Mouse (Mus musculus): ENCODE measurements around the gene Sugct. TPM values are rescaled to one million over a fixed set of nuclear protein-coding genes. Genes with fewer than 3 reads are reported as not detected.

The Sugct gene
- total RNA-seq (2015): 1.1 and 1.4 TPM in 2 replicates
- 2.2 and 2.7 TPM in 2 replicates for total RNA-seq (2017)

- ATAC-seq (replicated peaks; ENCODE audit: poor library complexity): peak; percentile 88
Measured at GRCm38 (mm10) chr13:17694911-17695699, at the start of gene Sugct, which contains the start of gene Mplkip. TSS of gene Sugct (minus strand) at chr13:17695553. TSS of gene Mplkip (plus strand) at chr13:17695192.

DNA sequence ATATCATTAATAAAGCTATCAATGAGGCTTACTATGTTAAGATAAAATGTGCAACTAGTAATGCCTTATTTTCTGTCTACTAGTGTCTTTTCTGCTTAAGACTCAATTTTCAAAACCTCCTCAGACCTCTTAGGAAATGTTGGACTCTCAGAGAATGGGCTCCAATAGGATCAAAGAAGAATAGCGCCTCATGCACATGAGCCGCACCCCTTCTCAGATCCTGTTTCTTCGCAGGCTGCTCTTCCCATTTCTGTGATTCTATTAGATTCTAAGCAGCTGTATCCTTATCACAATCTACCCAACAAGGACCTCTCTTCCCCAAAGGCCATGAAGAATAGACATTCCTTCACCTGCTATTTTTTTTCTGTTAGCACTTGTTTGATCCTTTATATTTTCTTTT, 33.4 kb upstream of the Sugct start:
- no peak for ATAC-seq (replicated peaks; ENCODE audit: poor library complexity)

- peak; percentile 76 for ATAC-seq (replicated peaks; ENCODE audit: poor library complexity)
Measured at GRCm38 (mm10) chr13:17727922-17728321, 32.6 kb upstream of the Sugct start.

GRCm38 (mm10) chr13:17717357-17717756, 22.0 kb upstream of the Sugct start:
- ATAC-seq (replicated peaks; ENCODE audit: poor library complexity): no peak

DNA sequence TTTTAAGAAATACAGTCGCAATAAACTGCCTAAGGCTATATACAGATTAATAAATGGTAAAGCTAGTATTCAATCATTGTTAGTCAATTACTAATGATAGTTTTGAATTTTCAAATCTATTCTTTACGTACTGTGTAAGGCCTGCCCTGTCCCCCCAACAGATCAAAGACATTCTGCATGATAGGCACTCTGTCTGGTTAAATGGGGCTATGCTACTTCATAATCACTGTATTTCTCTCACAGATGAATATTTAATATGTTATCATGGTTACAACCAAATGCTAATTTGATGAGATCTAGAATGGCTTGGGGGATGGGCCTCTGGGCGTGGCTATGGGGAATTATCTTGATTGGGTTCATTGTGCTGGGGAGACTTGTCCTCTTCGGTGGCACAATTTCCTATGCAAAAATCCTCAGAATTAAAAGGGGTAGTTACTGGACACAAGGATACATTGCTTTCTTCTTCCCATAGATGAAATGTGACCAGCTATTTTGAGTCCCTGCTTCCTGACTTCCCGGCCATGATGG, 13.5 kb upstream of the Sugct start:
- ATAC-seq (replicated peaks; ENCODE audit: poor library complexity): no peak

- no peak for ATAC-seq (replicated peaks; ENCODE audit: poor library complexity)
Measured at GRCm38 (mm10) chr13:17705188-17705826, 10.0 kb upstream of the Sugct start.

- ATAC-seq (replicated peaks; ENCODE audit: poor library complexity): no peak
Measured at GRCm38 (mm10) chr13:17702311-17702710, 7.0 kb upstream of the Sugct start.

GRCm38 (mm10) chr13:17701322-17701721, 6.0 kb upstream of the Sugct start:
- 0 out of 2 replicates have a peak, but pooled peaks have one; percentile 23 for ATAC-seq (replicated peaks; ENCODE audit: poor library complexity)

DNA sequence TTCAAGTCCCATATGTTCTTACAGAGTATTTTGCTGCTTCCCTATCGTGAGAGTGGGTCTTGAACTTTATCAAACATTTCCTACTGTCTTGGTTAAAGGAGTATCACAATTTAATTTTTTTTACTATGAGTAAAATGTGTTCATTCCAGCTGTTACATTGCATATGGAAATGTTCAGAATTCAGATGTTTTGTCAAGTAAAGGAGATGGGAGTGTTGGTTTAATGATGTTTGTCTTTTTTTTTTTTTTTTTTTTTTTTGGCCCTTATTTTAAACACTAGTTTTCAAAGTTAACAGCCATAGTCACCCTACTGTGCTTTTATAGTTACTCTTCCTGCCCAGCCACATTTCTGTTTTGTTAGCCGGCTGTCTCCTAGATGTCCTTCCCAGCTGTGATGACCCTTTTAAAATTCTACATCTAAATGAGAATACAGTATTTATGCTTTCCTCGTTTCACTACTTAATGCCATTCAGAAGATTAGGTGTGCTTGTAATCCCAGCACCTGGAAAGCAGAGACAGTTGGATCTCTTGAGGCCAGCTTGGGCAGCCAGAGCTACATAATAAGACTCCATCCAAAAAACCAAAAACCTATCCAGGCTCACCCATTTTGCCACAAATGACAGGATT, 4.8 kb upstream of the Sugct start:
- ATAC-seq (replicated peaks; ENCODE audit: poor library complexity): no peak

GRCm38 (mm10) chr13:17695898-17696580, 686 bp upstream of the Sugct start:
- no peak for ATAC-seq (replicated peaks; ENCODE audit: poor library complexity)

GRCm38 (mm10) chr13:17694414-17694813, 939 bp downstream of the Sugct start:
- ATAC-seq (replicated peaks; ENCODE audit: poor library complexity): peak; percentile 17

- no peak for ATAC-seq (replicated peaks; ENCODE audit: poor library complexity)
Measured at GRCm38 (mm10) chr13:17693816-17694215, 1.5 kb downstream of the Sugct start.

DNA sequence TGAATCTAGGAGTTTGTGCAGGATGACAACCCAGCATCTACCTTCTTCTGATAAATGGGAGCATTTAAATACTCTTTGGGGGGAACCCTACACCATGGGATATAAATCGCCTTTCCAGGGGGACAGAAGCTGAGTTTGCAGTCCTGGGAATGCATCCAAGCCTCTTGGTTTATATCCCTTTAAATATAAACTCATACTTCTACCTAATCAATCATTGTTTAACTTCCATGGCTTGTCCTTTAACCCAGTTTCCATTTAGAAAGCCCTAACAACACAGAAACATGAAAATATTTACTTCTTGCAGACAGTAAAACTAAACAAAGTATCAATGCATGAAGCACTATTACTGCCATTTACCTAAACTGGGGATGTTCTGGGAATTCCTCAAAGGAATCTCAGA, 3.9 kb downstream of the Sugct start:
- no peak for ATAC-seq (replicated peaks; ENCODE audit: poor library complexity)

GRCm38 (mm10) chr13:17690686-17691085, 4.7 kb downstream of the Sugct start:
- ATAC-seq (replicated peaks; ENCODE audit: poor library complexity): no peak

DNA sequence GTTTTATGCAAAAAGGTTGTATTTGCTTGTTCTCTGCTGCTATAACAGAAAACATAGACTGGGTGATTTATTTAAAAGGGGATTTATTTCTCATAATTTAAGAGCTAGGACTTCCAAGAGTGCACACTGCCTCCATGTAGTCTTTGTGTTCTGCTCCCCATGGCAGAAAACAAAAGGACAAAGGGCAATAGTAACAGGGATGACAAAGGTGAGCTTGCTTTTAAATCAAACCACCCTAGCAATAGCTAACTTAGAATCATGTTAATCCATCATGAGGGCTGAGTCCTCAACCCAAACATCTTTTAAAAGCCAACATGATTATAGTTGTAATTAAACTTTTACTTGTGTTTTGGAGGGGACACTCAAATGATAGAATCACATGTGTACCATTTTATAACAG, 5.9 kb downstream of the Sugct start:
- no peak for ATAC-seq (replicated peaks; ENCODE audit: poor library complexity)

- no peak for ATAC-seq (replicated peaks; ENCODE audit: poor library complexity)
Measured at GRCm38 (mm10) chr13:17671122-17671521, 24.2 kb downstream of the Sugct start.

DNA sequence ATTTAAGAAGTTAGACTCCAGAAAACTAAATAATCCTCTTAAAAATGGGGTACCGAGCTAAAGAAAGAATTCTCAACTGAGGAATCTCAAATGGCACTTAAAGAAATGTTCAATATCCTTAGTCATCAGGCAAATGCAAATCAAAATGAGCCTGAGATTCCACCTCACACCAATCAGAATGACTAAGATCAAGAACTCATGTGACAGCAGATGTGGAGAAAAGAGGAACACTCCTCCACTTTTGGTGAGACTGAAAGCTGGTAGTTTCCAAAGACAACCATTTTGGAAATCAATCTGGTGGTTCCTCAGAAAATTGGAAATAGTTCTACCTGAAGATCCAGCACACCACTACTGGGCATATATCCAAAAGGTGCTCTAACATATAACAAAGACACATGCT, 28.0 kb downstream of the Sugct start:
- ATAC-seq (replicated peaks; ENCODE audit: poor library complexity): no peak

DNA sequence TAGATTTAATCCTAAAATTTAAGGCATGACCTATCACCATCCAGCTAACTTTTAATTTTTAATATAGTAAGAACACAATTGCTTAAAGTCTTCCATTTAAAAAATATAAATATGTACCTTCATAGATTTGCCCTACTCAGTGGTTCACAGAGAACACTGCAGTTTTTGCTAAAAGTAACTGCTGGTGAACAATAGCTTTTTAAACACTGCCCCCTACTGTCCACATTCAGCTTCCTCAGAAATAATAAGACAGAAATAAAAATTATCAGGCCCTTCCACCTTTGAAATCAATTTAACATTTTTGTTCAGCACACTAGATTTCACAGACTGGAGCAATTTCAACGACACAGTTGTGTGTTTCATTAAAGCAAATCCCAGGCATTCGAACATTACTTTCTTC, 53.1 kb downstream of the Sugct start:
- peak; percentile 80 for ATAC-seq (replicated peaks; ENCODE audit: poor library complexity)

DNA sequence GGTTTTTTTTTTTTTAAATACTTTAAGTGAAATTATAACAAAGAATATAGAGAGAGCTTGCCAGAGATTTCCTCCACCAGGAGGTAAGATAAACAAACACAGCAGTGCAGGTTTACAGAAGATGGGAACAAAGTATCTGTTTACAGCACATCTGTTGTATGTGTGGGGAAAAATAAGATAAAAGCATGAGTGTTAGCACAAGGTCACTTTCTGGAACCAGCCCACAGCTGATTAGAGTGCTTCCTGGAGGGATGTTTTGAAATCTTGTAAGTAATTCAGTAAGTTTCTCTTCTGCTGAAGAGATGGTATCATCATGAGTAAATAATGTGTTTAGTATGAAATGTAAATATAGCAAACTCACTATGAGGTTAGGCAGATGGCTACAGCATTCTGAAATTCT, 57.3 kb downstream of the Sugct start:
- no peak for ATAC-seq (replicated peaks; ENCODE audit: poor library complexity)

DNA sequence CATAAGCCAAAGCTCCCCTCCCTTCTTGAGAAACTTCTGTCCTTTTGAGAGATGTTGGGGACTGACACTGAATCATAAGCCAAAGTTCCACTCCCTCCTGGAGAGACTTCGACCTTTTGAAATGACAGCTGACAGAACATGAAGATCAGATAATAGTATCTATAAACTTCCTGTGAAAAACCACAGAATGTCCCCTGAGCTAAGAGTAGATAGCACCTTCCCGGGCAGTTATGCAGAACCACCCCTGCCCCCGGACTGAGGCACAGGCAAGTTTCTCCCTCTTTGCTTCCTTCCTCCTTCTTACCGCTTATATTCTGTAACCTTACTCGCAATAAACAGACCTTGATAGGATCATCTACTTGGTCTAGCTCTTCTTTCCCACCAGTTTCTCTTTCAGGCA, 68.2 kb downstream of the Sugct start:
- no peak for ATAC-seq (replicated peaks; ENCODE audit: poor library complexity)

- ATAC-seq (replicated peaks; ENCODE audit: poor library complexity): no peak
Measured at GRCm38 (mm10) chr13:17624976-17625375, 70.4 kb downstream of the Sugct start.

Data from megakaryocyte progenitor cell, adult 5-6 weeks (primary cell).